Mouse (Mus musculus) E14TG2a.4 (cell line): ENCODE measurements around the gene Stpg3.

Experiments used
- H3K27me3 ChIP-seq: 2 replicates; pipeline ENCODE4 v1.6.1; 2014; ENCODE audit warnings: low read length, control low read depth; ENCODE audit not compliant: insufficient read depth
- H3K36me3 ChIP-seq: 2 replicates; pipeline ENCODE4 v1.6.1; 2014; ENCODE audit warnings: low read length, control low read depth; ENCODE audit not compliant: insufficient read depth
- H3K4me1 ChIP-seq: replicated peaks from 2 replicates; pipeline ENCODE4 v1.6.1; 2014; ENCODE audit warnings: low read depth, low read length, control low read depth
- H3K4me3 ChIP-seq: replicated peaks from 2 replicates; pipeline ENCODE4 v1.5.1; 2014; ENCODE audit warnings: mild to moderate bottlenecking, low read length
- H3K9me3 ChIP-seq: 2 replicates; pipeline ENCODE4 v1.6.1; 2014; ENCODE audit warnings: low read length, control low read depth
- CTCF ChIP-seq: conservative IDR thresholded peaks from 2 replicates; pipeline ENCODE4 v1.5.1; 2014; ENCODE audit warnings: low read length
- NANOG ChIP-seq: IDR thresholded peaks from 2 replicates; pipeline ENCODE4 v1.6.1; 2014; ENCODE audit warnings: borderline replicate concordance, low read length, mixed read lengths
- POU5F1 ChIP-seq: IDR thresholded peaks from 2 replicates; pipeline ENCODE4 v1.6.1; 2014; ENCODE audit warnings: low read length, borderline replicate concordance

The Stpg3 gene

DNA sequence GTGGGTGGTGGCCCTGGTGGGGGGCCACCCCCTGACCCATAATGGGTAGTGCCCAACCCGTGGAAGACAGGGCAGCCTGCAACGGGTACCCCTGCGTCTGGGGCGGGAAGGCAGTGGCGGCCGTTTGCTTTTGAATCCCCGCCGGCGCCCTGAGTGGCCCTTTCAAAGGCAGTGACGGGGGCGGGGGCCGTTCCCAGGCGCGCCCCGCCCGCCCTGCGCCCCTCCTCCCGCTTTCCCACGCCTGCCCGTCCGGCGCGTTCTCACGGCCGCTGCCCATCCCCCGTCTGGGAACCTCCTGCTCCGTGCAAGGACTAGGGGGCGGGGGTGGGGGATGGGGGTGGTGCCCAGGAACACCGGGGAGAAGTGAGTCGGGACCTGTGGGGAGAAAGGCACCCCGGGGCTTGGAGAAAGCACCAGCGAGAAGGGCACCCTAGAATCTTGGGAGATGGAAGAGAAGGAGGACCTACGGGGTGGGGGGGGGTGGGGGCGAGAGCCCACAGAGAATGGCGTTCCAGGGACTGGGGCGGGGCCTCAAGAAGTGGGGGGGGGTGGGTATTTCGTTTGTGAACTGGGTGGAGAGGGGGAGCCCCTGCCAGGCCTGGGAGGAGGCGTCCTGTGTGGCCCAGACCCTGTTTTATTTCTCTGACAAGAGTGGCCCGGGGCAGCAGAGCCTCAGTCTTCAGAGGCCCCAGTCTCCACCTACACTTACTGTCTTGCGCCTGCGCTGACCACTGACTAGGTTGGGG lies 46.3 kb downstream of the Stpg3 start:
- Histone ChIP-seq H3K9me3 (peaks cover 2% of the 10 kb centered on the region; the same call in 1 of the 2 replicates), H3K4me3 (peak overlapping the region; percentile 60), H3K4me1 (peaks cover 54% of the 10 kb centered on the region), H3K27me3 (peaks cover 89% of the 10 kb centered on the region), H3K36me3 (no peaks in the 10 kb centered on the region)
- no peak for TF ChIP-seq POU5F1
- TF ChIP-seq NANOG = no peak
- no peak for TF ChIP-seq CTCF

DNA sequence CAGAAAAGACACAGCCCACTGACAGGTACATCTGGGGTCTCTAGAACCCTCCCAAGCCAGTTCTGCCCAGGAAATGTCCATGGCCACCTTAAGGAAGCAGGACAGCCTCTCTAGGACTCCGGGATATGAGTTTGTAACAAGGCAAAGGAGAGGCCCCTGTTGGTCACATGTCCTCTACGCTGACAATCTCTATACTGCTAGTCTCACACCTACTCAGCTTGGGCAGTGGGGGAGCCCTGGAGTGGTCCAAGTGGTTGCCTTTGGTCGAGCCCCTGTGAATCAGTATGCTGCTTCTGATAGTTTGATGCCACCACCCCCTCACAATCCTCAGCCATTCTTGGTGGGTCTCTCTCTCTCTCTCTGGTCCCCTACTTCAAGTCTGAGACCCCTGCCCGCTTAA lies 47.0 kb downstream of the Stpg3 start:
- H3K36me3 ChIP-seq = no peaks in the 10 kb centered on the region
- H3K9me3 ChIP-seq = peaks cover 2% of the 10 kb centered on the region; the same call in 1 of the 2 replicates
- H3K4me1 ChIP-seq = peaks cover 54% of the 10 kb centered on the region
- H3K4me3 ChIP-seq = peak overlapping the region; percentile 60
- H3K27me3 ChIP-seq = peaks cover 87% of the 10 kb centered on the region
- no peak for TF ChIP-seq POU5F1
- no peak for TF ChIP-seq NANOG
- TF ChIP-seq CTCF = no peak
